Mouse (Mus musculus) left cerebral cortex, postnatal 4 days (tissue): Measurements from ENCODE around the gene Phf5a. TPM values are rescaled to one million over a fixed set of nuclear protein-coding genes. Genes with fewer than 3 reads are reported as not detected.

Experiments used
- DNase-seq: peaks from one replicate; pipeline ENCODE4 v3.0.0-alpha.2; 2022
- intact Hi-C: fragments of 180-260 bp; cut with DNase I; formaldehyde crosslinking; loops from one replicate; pipeline ENCODE4 v1.15.1; 2025
- total RNA-seq, 2 experiments: library from RNA; stranded (reverse); gene quantifications; 2 replicates each; pipeline ENCODE4 v1.2.3; 2021

Phf5a gene
- total RNA-seq, 2 experiments from 2014 or later = 51.8 to 59.7 TPM

GRCm38 (mm10) chr15:81851375-81851774 is 20.3 kb downstream of the Phf5a start:
- DNase-seq = no peak
- intact Hi-C loops = no loop called here

GRCm38 (mm10) chr15:81850718-81851117 is 21.0 kb downstream of the Phf5a start:
- DNase-seq = no peak
- intact Hi-C loops = no loop called here

GRCm38 (mm10) chr15:81849104-81849503 is 22.6 kb downstream of the Phf5a start:
- DNase-seq = no peak
- intact Hi-C loops = no loop called here

GRCm38 (mm10) chr15:81848301-81848700 is 23.4 kb downstream of the Phf5a start:
- intact Hi-C loops = no loop called here
- DNase-seq = peak; percentile 52

GRCm38 (mm10) chr15:81847861-81848260 is 23.9 kb downstream of the Phf5a start:
- no peak for DNase-seq
- intact Hi-C loops = no loop called here

- intact Hi-C loops = no loop called here
- no peak for DNase-seq
Measured at GRCm38 (mm10) chr15:81847161-81847560, 24.6 kb downstream of the Phf5a start.

GRCm38 (mm10) chr15:81846755-81847154 is 25.0 kb downstream of the Phf5a start:
- intact Hi-C loops = no loop called here
- DNase-seq = no peak

GRCm38 (mm10) chr15:81845724-81846123 is 26.0 kb downstream of the Phf5a start:
- DNase-seq = no peak
- intact Hi-C loops = no loop called here

- no peak for DNase-seq
- intact Hi-C loops = no loop called here
Measured at GRCm38 (mm10) chr15:81845033-81845625, 26.6 kb downstream of the Phf5a start.

- intact Hi-C loops = no loop called here
- DNase-seq = no peak
Measured at GRCm38 (mm10) chr15:81842275-81842674, 29.4 kb downstream of the Phf5a start.

- DNase-seq = no peak
- intact Hi-C loops = no loop called here
Measured at GRCm38 (mm10) chr15:81840306-81840705, 31.4 kb downstream of the Phf5a start.

- intact Hi-C loops = loop anchor here (10.0 kb wide), 1 partner anchor 65 kb away; no protein-coding TSS in a partner anchor
- DNase-seq = peak; percentile 93
Measured at GRCm38 (mm10) chr15:81839634-81840033, 32.1 kb downstream of the Phf5a start.

GRCm38 (mm10) chr15:81838554-81839235 is 33.0 kb downstream of the Phf5a start:
- no peak for DNase-seq
- intact Hi-C loops = loop anchor here (10.0 kb wide), 1 partner anchor 66 kb away; no protein-coding TSS in a partner anchor

GRCm38 (mm10) chr15:81836966-81837920 is 34.5 kb downstream of the Phf5a start:
- DNase-seq = no peak
- intact Hi-C loops = loop anchor here (10.0 kb wide), 1 partner anchor 68 kb away; no protein-coding TSS in a partner anchor

- peak; percentile 55 for DNase-seq
- intact Hi-C loops = loop anchor here (10.0 kb wide), 1 partner anchor 69 kb away; no protein-coding TSS in a partner anchor
Measured at GRCm38 (mm10) chr15:81836124-81836821, 35.4 kb downstream of the Phf5a start.

GRCm38 (mm10) chr15:81835007-81835880 is 36.5 kb downstream of the Phf5a start:
- DNase-seq = no peak
- intact Hi-C loops = loop anchor here (10.0 kb wide), 1 partner anchor 70 kb away; no protein-coding TSS in a partner anchor

- intact Hi-C loops = loop anchor here (10.0 kb wide), 1 partner anchor 70 kb away; no protein-coding TSS in a partner anchor
- peak; percentile 50 for DNase-seq
Measured at GRCm38 (mm10) chr15:81834171-81834841, 37.4 kb downstream of the Phf5a start.

- intact Hi-C loops = loop anchor here (10.0 kb wide), 1 partner anchor 71 kb away; no protein-coding TSS in a partner anchor
- DNase-seq = no peak
Measured at GRCm38 (mm10) chr15:81833481-81833880, 38.2 kb downstream of the Phf5a start.

GRCm38 (mm10) chr15:81832219-81832618 is 39.5 kb downstream of the Phf5a start:
- DNase-seq = no peak
- intact Hi-C loops = loop anchor here (10.0 kb wide), 1 partner anchor 73 kb away; no protein-coding TSS in a partner anchor
